ENCODE assay signal across 14 mouse cellular contexts in the genomic region with DNA sequence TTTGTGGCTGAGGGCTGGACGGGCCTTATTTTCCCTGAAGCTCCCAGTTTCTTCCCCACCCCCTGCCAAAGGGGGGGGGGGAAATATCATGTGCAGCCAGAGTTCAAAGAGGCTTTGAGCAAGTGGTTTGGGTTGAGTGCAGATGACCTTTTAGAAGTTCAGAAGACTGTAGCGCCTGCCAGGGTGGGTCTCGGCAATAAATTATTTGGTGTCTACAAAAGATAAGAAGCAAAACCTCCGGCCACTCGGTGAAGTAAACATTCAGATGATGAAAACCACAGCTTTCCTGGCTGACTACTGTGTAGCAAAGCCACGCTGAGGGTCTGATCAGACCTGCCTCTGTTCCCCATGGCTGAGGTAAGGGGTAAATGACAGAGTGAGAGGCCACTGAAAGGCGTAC.
A peak's percentile ranks its signal among the peaks of the same experiment; 100 is the strongest.
DNase-seq lines count a peak whose midpoint lies in the region; ATAC-seq and TF ChIP-seq lines count a peak whose summit lies in the region.
"Had no signal": no experiment of that assay in that cellular context is flagged by ENCODE, and none has a peak within 500 bp of the region (broad histone marks: within the 10 kb centered on the region; RNA-seq: fewer than 3 reads in every experiment).

No protein-coding gene starts in this region.

- no peaks in the 10 kb centered on the region for H3K9me3 ChIP-seq in lung, postnatal 0 days (ENCODE audit: low read length)
- H3K9me3 ChIP-seq: heart, embryonic 12.5 days; hindbrain, embryonic 10.5 days; midbrain, embryonic 15.5 days; stomach, embryonic 15.5 days had no signal

- no peaks in the 10 kb centered on the region for H3K4me1 ChIP-seq in lung, postnatal 0 days (ENCODE audit: insufficient read depth, low read depth, low read length)
- H3K4me1 ChIP-seq: midbrain, embryonic 15.5 days had no signal

- no peak for ATAC-seq in lung, postnatal 0 days
- ATAC-seq in megakaryocyte progenitor cell, adult 5-6 weeks (replicated peaks; ENCODE audit: poor library complexity) = peak; percentile 26; the same call in 1 of the 2 replicates
- ATAC-seq: midbrain, embryonic 15.5 days had no signal

- no peak for TF ChIP-seq CTCF in lung, postnatal 0 days (IDR thresholded peaks at IDR 0.05)

- DNase-seq in lung, postnatal 0 days (ENCODE audit: low spot score) = peak; percentile 6
- no peak for DNase-seq in lung, postnatal 14 days
- DNase-seq in adrenal gland, postnatal 36 days = peak; percentile 29 to 42
- DNase-seq in kidney, adult 9 months = peak; percentile 34
- no peak for DNase-seq in gastrocnemius, adult 18-20 months (ENCODE audit: low spot score)
- no peak for DNase-seq in natural killer cell, adult 2 months (ENCODE audit: low spot score in 2 of 2)
- no peak for DNase-seq in layer of hippocampus, adult 9-10 months (ENCODE audit: low spot score)
- DNase-seq: cerebellum, postnatal 36 days; thymus, postnatal 14 days had no signal

- no peaks in the 10 kb centered on the region for H3K27me3 ChIP-seq in lung, postnatal 0 days (replicated peaks; ENCODE audit: insufficient read depth, low read length)
- H3K27me3 ChIP-seq: heart, embryonic 12.5 days; midbrain, embryonic 15.5 days; stomach, embryonic 15.5 days had no signal

- 22% methylated on average over 7 of the region's 7 CpGs for WGBS in lung, postnatal 0 days

- no peak overlapping the region for H3K4me3 ChIP-seq in lung, postnatal 0 days (ENCODE audit: low read depth, low read length)
- H3K4me3 ChIP-seq: heart, embryonic 12.5 days; hindbrain, embryonic 10.5 days; midbrain, embryonic 15.5 days; stomach, embryonic 15.5 days had no signal

- no peak for TF ChIP-seq EP300 in lung, postnatal 0 days (IDR thresholded peaks at IDR 0.05)

- H3K4me2 ChIP-seq in lung, postnatal 0 days (replicated peaks; ENCODE audit: low read depth, low read length) = no peak overlapping the region
- H3K4me2 ChIP-seq: heart, embryonic 12.5 days; midbrain, embryonic 15.5 days; stomach, embryonic 15.5 days had no signal

- no peak overlapping the region for H3K9ac ChIP-seq in lung, postnatal 0 days (replicated peaks; ENCODE audit: low read depth)
- H3K9ac ChIP-seq: heart, embryonic 12.5 days; midbrain, embryonic 15.5 days; stomach, embryonic 15.5 days had no signal

- H3K27ac ChIP-seq in lung, postnatal 0 days (ENCODE audit: low read length) = no peak overlapping the region
- H3K27ac ChIP-seq: hindbrain, embryonic 10.5 days; midbrain, embryonic 15.5 days; stomach, embryonic 15.5 days had no signal

- no peaks in the 10 kb centered on the region for H3K36me3 ChIP-seq in lung, postnatal 0 days (ENCODE audit: insufficient read depth, low read length)
- H3K36me3 ChIP-seq: heart, embryonic 12.5 days; hindbrain, embryonic 10.5 days; midbrain, embryonic 15.5 days; stomach, embryonic 15.5 days had no signal

Comparison
In these comparisons a context has a peak if more than half of its experiments do, and no peak if none do; other contexts are left out.
1. DNase-seq: peak in lung, postnatal 0 days (single experiment), adrenal gland, postnatal 36 days (2 of 2) and kidney, adult 9 months (single experiment); none in lung, postnatal 14 days (single experiment), gastrocnemius, adult 18-20 months (single experiment), natural killer cell, adult 2 months (0 of 2) and layer of hippocampus, adult 9-10 months (single experiment).